Mouse (Mus musculus) heart, postnatal 0 days (tissue): ENCODE results near the gene Uqcr10. TPM values are rescaled to one million over a fixed set of nuclear protein-coding genes. Genes with fewer than 3 reads are reported as not detected.
A peak's percentile ranks its signal among the peaks of the same experiment; 100 is the strongest.

Experiments used
- ATAC-seq: fragments of 200-750 bp; cut with Nextera tagmentation; 2 replicates; pipeline ENCODE4 v1.8.0; 2017; ENCODE audit warnings: low read depth, moderate number of reproducible peaks, moderate library complexity; ENCODE audit not compliant: insufficient read depth
- DNase-seq: peaks from one replicate; pipeline ENCODE4 v3.0.0-alpha.2; 2016; ENCODE audit warnings: low spot score
- H3K27ac ChIP-seq: fragments of 300-500 bp; sonication (generic); 2 replicates; pipeline ENCODE4 v1.5.1; 2014; ENCODE audit warnings: low read depth, mild to moderate bottlenecking
- H3K27me3 ChIP-seq: fragments of 300-500 bp; sonication (generic); 2 replicates; pipeline ENCODE4 v1.6.1; 2014; ENCODE audit warnings: low read length, mixed read lengths; ENCODE audit not compliant: control insufficient read depth, insufficient read depth
- H3K36me3 ChIP-seq: fragments of 300-500 bp; sonication (generic); replicated peaks from 2 replicates; pipeline ENCODE4 v1.6.1; 2014; ENCODE audit warnings: low read length, mixed read lengths; ENCODE audit not compliant: control insufficient read depth, insufficient read depth
- H3K4me1 ChIP-seq: fragments of 300-500 bp; sonication (generic); 2 replicates; pipeline ENCODE4 v1.6.1; 2014; ENCODE audit warnings: antibody characterized with exemption; ENCODE audit not compliant: control insufficient read depth, insufficient read depth
- H3K4me2 ChIP-seq: fragments of 300-500 bp; sonication (generic); 2 replicates; pipeline ENCODE4 v1.6.1; 2014; ENCODE audit warnings: low read depth, mild to moderate bottlenecking, low read length, moderate library complexity
- H3K4me3 ChIP-seq: fragments of 300-500 bp; sonication (generic); 2 replicates; pipeline ENCODE4 v1.5.1; 2014; ENCODE audit warnings: low read depth, low read length
- H3K9ac ChIP-seq: fragments of 300-500 bp; sonication (generic); replicated peaks from 2 replicates; pipeline ENCODE4 v1.6.1; 2014; ENCODE audit warnings: low read depth, low read length, mixed read lengths
- H3K9me3 ChIP-seq: fragments of 300-500 bp; sonication (generic); replicated peaks from 2 replicates; pipeline ENCODE4 v1.6.1; 2016; ENCODE audit warnings: low read length; ENCODE audit not compliant: control insufficient read depth
- CTCF ChIP-seq: IDR thresholded peaks from 2 replicates; pipeline ENCODE4 v1.5.1; 2016; ENCODE audit warnings: antibody characterized with exemption, control low read depth, low read depth
- EP300 ChIP-seq: IDR thresholded peaks from 2 replicates; pipeline ENCODE4 v1.6.1; 2016; ENCODE audit warnings: antibody characterized with exemption, low read depth
- WGBS: fragments of 180-500 bp; shearing (Covaris S2); extraction: QIAGEN DNeasy Blood & Tissue Kit; methylation state at CpG from one replicate; pipeline ENCODE4 v1.1.7; 2014; 5-methylcytosine and 5-hydroxymethylcytosine counted together
- polyA plus RNA-seq: library from polyadenylated mRNA; unstranded; fragments of >200 nt; fragmentation: Nextera tagmentation; extraction: Ambion mirVana; gene quantifications from 2 replicates; pipeline ENCODE4 v1.2.1, GENCODE M21; 2015
- total RNA-seq: library from RNA; depleted of rRNA; stranded (reverse); fragments of >200 nt; gene quantifications from 2 replicates; pipeline ENCODE4 v1.2.3, GENCODE M21; 2014; ENCODE audit warnings: low replicate concordance; rRNA removed

Uqcr10 gene
- total RNA-seq (721 and 837 TPM in 2 replicates), polyA plus RNA-seq (3,434 and 3,656 TPM in 2 replicates)

GRCm38 (mm10) chr11:4704072-4704964 lies at the start of gene Uqcr10, which contains the start of gene Zmat5:
Uqcr10 (minus strand) TSS chr11:4704342.
Zmat5 (plus strand) TSS chr11:4704678.
- H3K27me3 ChIP-seq, result no peaks in the 10 kb centered on the region
- under 1% methylated on average over 47 of the region's 47 CpGs for WGBS
- peaks cover 17% of the 10 kb centered on the region for H3K36me3 ChIP-seq
- H3K4me3 ChIP-seq, result peak within 1 kb of the TSS; percentile 70
- peak within 1 kb of the TSS; percentile 89 for H3K27ac ChIP-seq
- peak within 1 kb of the TSS; percentile 77 for H3K9ac ChIP-seq
- DNase-seq (peak; percentile 97), ATAC-seq (peak; percentile 97)
- H3K9me3 ChIP-seq, result no peaks in the 10 kb centered on the region
- peak within 1 kb of the TSS; percentile 76 for H3K4me2 ChIP-seq
- no peak for TF ChIP-seq EP300
- peaks cover 6% of the 10 kb centered on the region for H3K4me1 ChIP-seq

GRCm38 (mm10) chr11:4752836-4753235 lies 48.7 kb upstream of the Uqcr10 start:
- no peaks in the 10 kb centered on the region; the same call in 1 of the 2 replicates for H3K9me3 ChIP-seq
- H3K9ac ChIP-seq, result no peak overlapping the region
- no peak for DNase-seq
- no peak for ATAC-seq
- TF ChIP-seq EP300, result no peak
- no peak overlapping the region for H3K4me3 ChIP-seq
- peaks cover 51% of the 10 kb centered on the region for H3K27me3 ChIP-seq
- H3K36me3 ChIP-seq, result no peaks in the 10 kb centered on the region
- no peak overlapping the region for H3K27ac ChIP-seq
- no peak overlapping the region for H3K4me2 ChIP-seq
- 52% methylated on average over 10 of the region's 10 CpGs for WGBS
- no peaks in the 10 kb centered on the region for H3K4me1 ChIP-seq

- no peak overlapping the region for H3K4me3 ChIP-seq
- ATAC-seq (peak; percentile 52; the same call in 1 of the 2 replicates), DNase-seq (peak; percentile 80)
- H3K4me1 ChIP-seq, result peaks cover 4% of the 10 kb centered on the region
- no peak overlapping the region for H3K9ac ChIP-seq
- WGBS, result 2% methylated on average over 9 of the region's 9 CpGs
- H3K4me2 ChIP-seq, result no peak overlapping the region
- no peaks in the 10 kb centered on the region for H3K36me3 ChIP-seq
- no peak overlapping the region for H3K27ac ChIP-seq
- no peaks in the 10 kb centered on the region; the same call in 1 of the 2 replicates for H3K9me3 ChIP-seq
- H3K27me3 ChIP-seq, result peaks cover 73% of the 10 kb centered on the region
- TF ChIP-seq EP300, result no peak
- TF ChIP-seq CTCF, result no peak
These were observed 46.1 kb upstream of the Uqcr10 start for GRCm38 (mm10) chr11:4750263-4750662.

- Histone ChIP-seq H3K4me1 (peaks cover 4% of the 10 kb centered on the region), H3K27me3 (peaks cover 95% of the 10 kb centered on the region), H3K4me2 (peak overlapping the region; percentile 84), H3K27ac (no peak overlapping the region), H3K4me3 (peak overlapping the region; percentile 53), H3K9ac (no peak overlapping the region), H3K9me3 (no peaks in the 10 kb centered on the region), H3K36me3 (no peaks in the 10 kb centered on the region)
- no peak for ATAC-seq
- DNase-seq, result no peak
- 2% methylated on average over 12 of the region's 12 CpGs for WGBS
- no peak for TF ChIP-seq CTCF
- TF ChIP-seq EP300, result no peak
These were observed 43.1 kb upstream of the Uqcr10 start for GRCm38 (mm10) chr11:4747285-4747684.

GRCm38 (mm10) chr11:4746733-4747132 lies 42.6 kb upstream of the Uqcr10 start, which contains the start of gene Cabp7:
Cabp7 (minus strand) TSS chr11:4746778.
- DNase-seq (no peak), ATAC-seq (no peak)
- TF ChIP-seq EP300, result no peak
- no peak for TF ChIP-seq CTCF
- peaks cover 4% of the 10 kb centered on the region for H3K4me1 ChIP-seq
- H3K4me2 ChIP-seq, result peak within 1 kb of the TSS; percentile 84
- H3K36me3 ChIP-seq, result no peaks in the 10 kb centered on the region
- H3K9ac ChIP-seq, result no peak within 1 kb of the TSS
- WGBS, result under 1% methylated on average over 35 of the region's 73 CpGs
- peak within 1 kb of the TSS; percentile 53 for H3K4me3 ChIP-seq
- H3K27ac ChIP-seq, result no peak within 1 kb of the TSS
- H3K27me3 ChIP-seq, result peaks cover 95% of the 10 kb centered on the region
- H3K9me3 ChIP-seq, result no peaks in the 10 kb centered on the region
